ENCODE assay signal across 21 mouse cellular contexts in the genomic region with DNA sequence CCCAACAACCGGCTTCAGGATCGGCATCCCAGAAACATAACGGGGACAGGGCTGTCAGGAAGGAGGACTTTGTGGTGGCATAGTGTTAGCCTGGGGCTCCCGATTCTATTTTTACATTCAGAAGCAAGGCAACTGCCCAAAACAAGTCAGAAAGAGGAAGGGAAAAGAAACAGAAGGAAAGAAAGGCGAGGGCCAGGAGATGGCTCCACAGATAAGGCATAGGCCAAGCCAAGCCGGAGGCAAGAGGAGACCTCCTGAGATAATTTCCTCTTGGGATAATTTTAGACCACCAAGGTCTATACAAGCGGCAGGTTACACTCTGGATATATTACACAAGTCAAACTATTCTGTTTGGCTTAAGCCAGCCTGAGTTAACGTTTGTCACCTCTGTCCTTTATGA. TPM values are rescaled to one million over a fixed set of nuclear protein-coding genes. Genes with fewer than 3 reads are reported as not detected.
DNase-seq lines count a peak whose midpoint lies in the region; ATAC-seq lines count a peak whose summit lies in the region.
"Had no signal": no experiment of that assay in that cellular context is flagged by ENCODE, and none has a peak within 500 bp of the region (broad histone marks: within the 10 kb centered on the region; RNA-seq: fewer than 3 reads in every experiment).

No protein-coding gene starts in this region.

- H3K36me3 ChIP-seq in heart, embryonic 13.5 days: peaks cover 14% of the 10 kb centered on the region
- no peaks in the 10 kb centered on the region for H3K36me3 ChIP-seq in heart, embryonic 11.5 days (ENCODE audit: control insufficient read depth, insufficient read depth, low read length)
- peaks cover 73% of the 10 kb centered on the region for H3K36me3 ChIP-seq in megakaryocyte, embryonic 14.5 days (replicated peaks; ENCODE audit: low read length)
- H3K36me3 ChIP-seq: hindbrain, embryonic 15.5 days had no signal

- no peak for DNase-seq in ovary, postnatal 14 days (ENCODE audit: low spot score)
- no peak for DNase-seq in cerebellum, postnatal 25 days
- DNase-seq: adrenal gland, adult 2 months; adrenal gland, postnatal 25 days; cerebellum, adult 8-10 months; cerebellum, postnatal 14 days; gastrocnemius, postnatal 25 days; heart, adult 18-20 months; heart, postnatal 14 days had no signal

- no peak overlapping the region for H3K27ac ChIP-seq in heart, embryonic 13.5 days (replicated peaks)
- H3K27ac ChIP-seq in heart, embryonic 11.5 days (ENCODE audit: low read depth, low read length): no peak overlapping the region
- H3K27ac ChIP-seq: embryonic facial prominence, embryonic 13.5 days; forebrain, embryonic 12.5 days; hindbrain, embryonic 15.5 days had no signal

- H3K4me3 ChIP-seq in heart, embryonic 13.5 days: no peak overlapping the region
- no peak overlapping the region for H3K4me3 ChIP-seq in heart, embryonic 11.5 days (ENCODE audit: low read depth, low read length)
- H3K4me3 ChIP-seq in megakaryocyte, embryonic 14.5 days (replicated peaks): peak overlapping the region; percentile 65
- H3K4me3 ChIP-seq: embryonic facial prominence, embryonic 13.5 days; forebrain, embryonic 12.5 days; heart, embryonic 12.5 days; hindbrain, embryonic 15.5 days had no signal

- H3K9ac ChIP-seq in heart, embryonic 13.5 days: 0 out of 2 replicates have a peak overlapping the region, but pooled peaks have one; percentile 21
- H3K9ac ChIP-seq in heart, embryonic 11.5 days (ENCODE audit: low read depth, low read length): no peak overlapping the region
- H3K9ac ChIP-seq: embryonic facial prominence, embryonic 13.5 days; forebrain, embryonic 12.5 days; heart, embryonic 12.5 days; hindbrain, embryonic 15.5 days had no signal

- H3K4me1 ChIP-seq in heart, embryonic 13.5 days: peaks cover 12% of the 10 kb centered on the region
- H3K4me1 ChIP-seq in heart, embryonic 11.5 days (ENCODE audit: control insufficient read depth, insufficient read depth, low read length): no peaks in the 10 kb centered on the region
- peaks cover 28% of the 10 kb centered on the region for H3K4me1 ChIP-seq in megakaryocyte, embryonic 14.5 days
- H3K4me1 ChIP-seq: embryonic facial prominence, embryonic 13.5 days; forebrain, embryonic 12.5 days; hindbrain, embryonic 15.5 days had no signal

- no peak overlapping the region for H3K4me2 ChIP-seq in heart, embryonic 13.5 days
- H3K4me2 ChIP-seq in heart, embryonic 11.5 days: no peak overlapping the region
- H3K4me2 ChIP-seq: embryonic facial prominence, embryonic 13.5 days; forebrain, embryonic 12.5 days; heart, embryonic 12.5 days; hindbrain, embryonic 15.5 days had no signal

- no peak for ATAC-seq in heart, embryonic 13.5 days (ENCODE audit: extremely low read depth, insufficient number of reproducible peaks, low FRiP score, low TSS enrichment)
- no peak for ATAC-seq in heart, embryonic 11.5 days (replicated peaks; ENCODE audit: insufficient number of reproducible peaks, low FRiP score, low TSS enrichment)
- no peak for ATAC-seq in megakaryocyte, adult 5-6 weeks (ENCODE audit: poor library complexity, severe bottlenecking)
- ATAC-seq in common myeloid progenitor, adult 5-6 weeks (replicated peaks; ENCODE audit: low read depth, poor library complexity, severe bottlenecking): peak; percentile 50
- ATAC-seq: forebrain, embryonic 16.5 days; intestine, embryonic 16.5 days had no signal

- WGBS in heart, embryonic 13.5 days: 49% methylated on average over 8 of the region's 8 CpGs
- WGBS in heart, embryonic 11.5 days (ENCODE audit: insufficient replicate concordance): 53% methylated on average over 8 of the region's 8 CpGs

- no peaks in the 10 kb centered on the region for H3K27me3 ChIP-seq in heart, embryonic 13.5 days (replicated peaks)
- no peaks in the 10 kb centered on the region for H3K27me3 ChIP-seq in heart, embryonic 11.5 days (ENCODE audit: control insufficient read depth, insufficient read depth, low read length)
- no peaks in the 10 kb centered on the region for H3K27me3 ChIP-seq in megakaryocyte, embryonic 14.5 days (replicated peaks)
- H3K27me3 ChIP-seq: CH12.LX; embryonic facial prominence, embryonic 13.5 days; forebrain, embryonic 12.5 days; heart, embryonic 12.5 days; hindbrain, embryonic 15.5 days had no signal

- no peaks in the 10 kb centered on the region for H3K9me3 ChIP-seq in heart, embryonic 13.5 days
- no peaks in the 10 kb centered on the region for H3K9me3 ChIP-seq in heart, embryonic 11.5 days (replicated peaks; ENCODE audit: control insufficient read depth, low read length)
- H3K9me3 ChIP-seq in megakaryocyte, embryonic 14.5 days: no peaks in the 10 kb centered on the region
- H3K9me3 ChIP-seq: embryonic facial prominence, embryonic 13.5 days; forebrain, embryonic 12.5 days; heart, embryonic 12.5 days; hindbrain, embryonic 15.5 days had no signal

RNA-seq across cellular contexts. Expression of gene Kdm2b, which starts 10.7 kb away (rescaled TPM):
- 26.3 and 28.2 TPM in 2 replicates for polyA plus RNA-seq in heart, embryonic 13.5 days (2015; fragmentation: Nextera tagmentation; extraction: Ambion mirVana)
- 26.5 and 28.8 TPM in 2 replicates for polyA plus RNA-seq in heart, embryonic 11.5 days (2014; fragmentation: Nextera tagmentation; extraction: Ambion mirVana)
- 19.1 and 24.4 TPM in 2 replicates for polyA plus RNA-seq in megakaryocyte, embryonic 14.5 days (2012; ENCODE audit: insufficient read depth, low replicate concordance)
- 29.1 and 38.3 TPM in 2 replicates for total RNA-seq in megakaryocyte, adult 5-6 weeks (2015)
- total RNA-seq in megakaryocyte, adult 5-6 weeks (2017): 31.6 and 38.6 TPM in 2 replicates
- 60.6 and 72.8 TPM in 2 replicates for total RNA-seq in common myeloid progenitor, adult 5-6 weeks (2017)

RNA-seq across cellular contexts. Expression of gene Orai1, which starts 35.9 kb away (rescaled TPM):
- polyA plus RNA-seq in heart, embryonic 13.5 days (2015; fragmentation: Nextera tagmentation; extraction: Ambion mirVana): 19.1 TPM in 2 replicates
- polyA plus RNA-seq in heart, embryonic 11.5 days (2014; fragmentation: Nextera tagmentation; extraction: Ambion mirVana): 12.5 and 15.1 TPM in 2 replicates
- polyA plus RNA-seq in megakaryocyte, embryonic 14.5 days (2012; ENCODE audit: insufficient read depth, low replicate concordance): 111 and 131 TPM in 2 replicates
- total RNA-seq in megakaryocyte, adult 5-6 weeks (2015): 80.5 and 87.4 TPM in 2 replicates
- 21.0 and 21.8 TPM in 2 replicates for total RNA-seq in megakaryocyte, adult 5-6 weeks (2017)
- total RNA-seq in common myeloid progenitor, adult 5-6 weeks (2017): 10.6 and 13.0 TPM in 2 replicates
